Mouse (Mus musculus): Measurements from ENCODE around the gene Gm5737. TPM values are rescaled to one million over a fixed set of nuclear protein-coding genes. Genes with fewer than 3 reads are reported as not detected.

The Gm5737 gene
- polyA plus RNA-seq, 1 experiment from 2014 or later: not detected

DNA sequence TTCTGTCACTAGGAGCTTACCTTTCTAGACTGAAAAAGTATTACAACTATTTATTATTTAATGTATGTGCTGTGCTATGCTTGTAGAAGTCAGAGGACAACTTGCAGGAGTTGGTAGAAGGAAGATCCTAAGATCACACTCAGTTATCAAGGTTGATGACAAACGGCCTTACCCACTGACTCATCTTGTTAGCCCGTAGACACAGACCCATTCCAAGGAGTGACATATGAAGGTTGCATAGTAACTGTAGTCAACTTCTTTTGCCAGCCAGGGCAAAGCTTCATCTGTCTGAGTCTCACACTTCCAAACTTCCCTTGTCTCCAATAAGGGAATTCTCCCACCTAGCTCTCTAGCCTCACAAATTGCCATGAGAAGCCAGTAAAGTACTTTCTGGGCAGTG is 54.5 kb downstream of the Gm5737 start:
- H3K27me3 ChIP-seq (ENCODE audit: control insufficient read depth, insufficient read depth, low read length): no peaks in the 10 kb centered on the region
- DNase-seq (ENCODE audit: low spot score, missing footprints) (no peak), ATAC-seq (ENCODE audit: low FRiP score) (no peak)
- H3K27ac ChIP-seq (ENCODE audit: low read depth, low read length): no peak overlapping the region
- WGBS: 81% methylated on average over 2 of the region's 2 CpGs
- H3K36me3 ChIP-seq (ENCODE audit: control insufficient read depth, insufficient read depth, low read length): no peaks in the 10 kb centered on the region
- H3K4me2 ChIP-seq: no peak overlapping the region
- peaks cover 28% of the 10 kb centered on the region for H3K4me1 ChIP-seq (ENCODE audit: control insufficient read depth, insufficient read depth, low read length)
- H3K9ac ChIP-seq (ENCODE audit: low read length): no peak overlapping the region
- no peak overlapping the region for H3K4me3 ChIP-seq (ENCODE audit: low read depth, low read length)
- no peaks in the 10 kb centered on the region for H3K9me3 ChIP-seq (ENCODE audit: control insufficient read depth, low read length)

DNA sequence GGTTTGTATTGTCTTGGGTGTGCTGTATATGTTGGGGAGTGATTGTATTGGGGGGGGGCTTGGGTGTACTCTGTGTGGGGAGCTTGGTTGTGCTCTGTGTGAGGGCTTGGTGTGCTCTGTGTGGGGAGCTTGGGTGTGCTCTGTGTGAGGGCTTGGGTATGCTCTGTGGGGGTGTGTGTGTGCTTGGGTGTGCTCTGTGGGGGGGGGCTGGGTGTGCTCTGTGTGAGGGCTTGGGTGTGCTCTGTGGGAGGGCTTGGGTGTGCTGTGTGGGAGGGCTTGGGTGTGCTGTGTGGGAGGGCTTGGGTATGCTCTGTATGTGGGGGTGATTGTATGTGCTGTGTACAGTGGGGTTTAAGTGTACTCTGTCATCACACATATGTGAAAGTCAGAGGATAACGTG is 55.6 kb downstream of the Gm5737 start:
- no peak overlapping the region for H3K27ac ChIP-seq (ENCODE audit: low read depth, low read length)
- H3K36me3 ChIP-seq (ENCODE audit: control insufficient read depth, insufficient read depth, low read length): no peaks in the 10 kb centered on the region
- WGBS: 74% methylated on average over 1 of the region's 1 CpGs
- no peaks in the 10 kb centered on the region for H3K27me3 ChIP-seq (ENCODE audit: control insufficient read depth, insufficient read depth, low read length)
- H3K4me3 ChIP-seq (ENCODE audit: low read depth, low read length): no peak overlapping the region
- H3K9me3 ChIP-seq (ENCODE audit: control insufficient read depth, low read length): no peaks in the 10 kb centered on the region
- H3K4me2 ChIP-seq: no peak overlapping the region
- DNase-seq (ENCODE audit: low spot score, missing footprints) (no peak), ATAC-seq (ENCODE audit: low FRiP score) (no peak; the same call in 1 of the 2 replicates)
- H3K4me1 ChIP-seq (ENCODE audit: control insufficient read depth, insufficient read depth, low read length): peaks cover 18% of the 10 kb centered on the region
- no peak overlapping the region for H3K9ac ChIP-seq (ENCODE audit: low read length)

DNA sequence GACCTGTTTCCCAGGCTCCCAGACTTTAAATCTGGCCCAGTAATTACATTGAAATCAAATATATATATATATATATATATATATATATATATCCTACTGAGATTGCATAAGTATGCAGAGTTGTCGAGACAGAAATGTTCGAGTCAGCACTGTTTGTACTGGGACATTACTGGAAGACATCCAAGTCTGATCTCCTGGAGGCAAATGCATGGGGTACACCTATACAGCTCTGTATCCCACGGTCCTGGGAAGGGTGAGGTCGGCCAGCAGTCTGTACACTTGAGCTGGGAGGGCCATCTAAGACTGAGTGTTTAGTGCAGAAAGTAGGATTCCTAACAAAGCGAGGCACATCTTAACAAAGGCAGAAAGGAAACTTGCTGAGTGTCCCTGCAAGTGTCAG is 57.7 kb downstream of the Gm5737 start:
- H3K9ac ChIP-seq (ENCODE audit: low read length): no peak overlapping the region
- WGBS: 76% methylated on average over 5 of the region's 5 CpGs

DNA sequence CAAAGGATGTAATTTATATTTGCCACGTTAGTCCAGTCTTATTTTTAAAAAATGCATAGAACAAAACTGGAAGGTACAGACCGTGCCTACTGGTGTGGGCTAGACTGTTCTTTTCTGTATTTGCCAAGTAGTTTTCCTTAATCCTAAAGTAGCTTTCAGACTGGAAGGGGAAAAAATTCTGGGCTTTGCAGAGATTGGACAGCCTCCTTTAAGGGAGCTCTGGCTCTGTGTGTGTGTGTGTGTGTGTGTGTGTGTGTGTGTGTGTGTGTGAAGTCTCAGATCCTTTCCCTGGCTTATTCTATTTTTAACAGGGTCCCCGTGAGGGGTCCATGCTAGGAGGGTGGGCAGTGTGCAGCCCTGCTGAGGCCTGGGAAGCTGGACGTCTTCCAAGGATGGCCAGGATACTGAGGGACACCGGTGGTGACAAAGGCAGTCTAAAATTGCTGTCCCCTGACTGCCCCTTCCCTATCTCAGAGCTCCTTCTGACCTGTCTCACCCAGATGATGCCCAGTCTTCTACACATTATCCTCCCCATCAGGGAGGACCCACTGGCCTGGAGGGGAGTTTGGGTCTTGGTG is 58.4 kb downstream of the Gm5737 start:
- H3K36me3 ChIP-seq (ENCODE audit: control insufficient read depth, insufficient read depth, low read length): no peaks in the 10 kb centered on the region
- H3K9ac ChIP-seq (ENCODE audit: low read length): no peak overlapping the region
- H3K9me3 ChIP-seq (ENCODE audit: control insufficient read depth, low read length): no peaks in the 10 kb centered on the region
- DNase-seq (ENCODE audit: low spot score, missing footprints) (no peak), ATAC-seq (ENCODE audit: low FRiP score) (no peak)
- no peak overlapping the region for H3K4me3 ChIP-seq (ENCODE audit: low read depth, low read length)
- H3K4me2 ChIP-seq: no peak overlapping the region
- H3K4me1 ChIP-seq (ENCODE audit: control insufficient read depth, insufficient read depth, low read length): peaks cover 6% of the 10 kb centered on the region
- no peak overlapping the region for H3K27ac ChIP-seq (ENCODE audit: low read depth, low read length)
- no peaks in the 10 kb centered on the region for H3K27me3 ChIP-seq (ENCODE audit: control insufficient read depth, insufficient read depth, low read length)
- 80% methylated on average over 5 of the region's 5 CpGs for WGBS

More for the DNA sequence above, 57.7 kb downstream of the Gm5737 start:
- Histone ChIP-seq H3K9me3 (ENCODE audit: control insufficient read depth, low read length) (no peaks in the 10 kb centered on the region), H3K27me3 (ENCODE audit: control insufficient read depth, insufficient read depth, low read length) (no peaks in the 10 kb centered on the region), H3K4me2 (no peak overlapping the region), H3K36me3 (ENCODE audit: control insufficient read depth, insufficient read depth, low read length) (no peaks in the 10 kb centered on the region), H3K4me1 (ENCODE audit: control insufficient read depth, insufficient read depth, low read length) (peaks cover 10% of the 10 kb centered on the region), H3K4me3 (ENCODE audit: low read depth, low read length) (no peak overlapping the region), H3K27ac (ENCODE audit: low read depth, low read length) (no peak overlapping the region)
- no peak for DNase-seq (ENCODE audit: low spot score, missing footprints)
- ATAC-seq (ENCODE audit: low FRiP score): no peak

DNA sequence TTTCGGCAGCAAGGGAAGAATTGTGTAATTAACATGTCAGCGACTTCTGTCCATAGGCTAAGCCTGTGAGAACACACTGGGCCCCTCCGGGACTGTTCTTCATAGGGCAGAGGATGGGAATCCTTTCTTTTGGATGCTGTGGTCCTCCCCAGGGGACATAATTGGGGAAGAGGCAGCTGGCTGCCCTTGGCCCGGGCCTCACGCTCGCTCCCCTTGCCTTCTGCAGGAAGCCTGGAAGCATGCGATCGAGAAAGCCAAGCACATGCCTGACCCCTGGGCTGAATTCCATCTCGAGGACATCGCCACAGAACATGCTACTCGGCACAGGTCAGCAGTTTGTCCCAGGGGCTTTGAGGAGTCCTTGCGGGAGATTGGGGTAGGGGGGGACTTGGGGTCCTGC is 60.9 kb downstream of the Gm5737 start:
- DNase-seq (ENCODE audit: low spot score, missing footprints) (no peak), ATAC-seq (ENCODE audit: low FRiP score) (no peak)
- Histone ChIP-seq H3K36me3 (ENCODE audit: control insufficient read depth, insufficient read depth, low read length) (no peaks in the 10 kb centered on the region), H3K4me2 (no peak overlapping the region), H3K27ac (ENCODE audit: low read depth, low read length) (no peak overlapping the region), H3K9ac (ENCODE audit: low read length) (no peak overlapping the region), H3K4me3 (ENCODE audit: low read depth, low read length) (no peak overlapping the region), H3K9me3 (ENCODE audit: control insufficient read depth, low read length) (no peaks in the 10 kb centered on the region), H3K27me3 (ENCODE audit: control insufficient read depth, insufficient read depth, low read length) (no peaks in the 10 kb centered on the region), H3K4me1 (ENCODE audit: control insufficient read depth, insufficient read depth, low read length) (no peaks in the 10 kb centered on the region)
- WGBS: 74% methylated on average over 12 of the region's 12 CpGs

DNA sequence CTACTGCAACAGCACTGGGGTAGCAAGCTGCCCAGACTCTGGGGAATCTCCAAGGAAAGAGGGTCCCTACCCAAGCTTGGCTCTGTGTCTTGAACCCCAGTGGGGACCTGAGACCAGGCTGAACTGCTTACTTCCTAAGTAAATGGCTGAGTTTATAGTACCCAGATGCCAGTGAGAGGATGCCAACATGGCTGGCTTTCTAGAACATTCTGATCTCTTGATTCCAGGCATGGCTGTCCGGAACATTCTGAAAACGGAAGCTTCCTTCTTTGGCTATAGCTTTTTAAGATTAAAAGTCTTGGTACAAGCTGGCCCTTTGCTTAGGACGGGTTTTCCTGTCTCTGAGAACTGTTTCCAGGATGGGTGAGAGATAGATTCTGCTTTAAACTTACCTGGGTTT is 61.9 kb downstream of the Gm5737 start:
- 91% methylated on average over 3 of the region's 3 CpGs for WGBS
- Histone ChIP-seq H3K9me3 (ENCODE audit: control insufficient read depth, low read length) (no peaks in the 10 kb centered on the region), H3K4me3 (ENCODE audit: low read depth, low read length) (no peak overlapping the region), H3K4me2 (no peak overlapping the region), H3K27ac (ENCODE audit: low read depth, low read length) (no peak overlapping the region), H3K27me3 (ENCODE audit: control insufficient read depth, insufficient read depth, low read length) (no peaks in the 10 kb centered on the region), H3K36me3 (ENCODE audit: control insufficient read depth, insufficient read depth, low read length) (no peaks in the 10 kb centered on the region), H3K4me1 (ENCODE audit: control insufficient read depth, insufficient read depth, low read length) (no peaks in the 10 kb centered on the region), H3K9ac (ENCODE audit: low read length) (no peak overlapping the region)
- DNase-seq (ENCODE audit: low spot score, missing footprints) (no peak), ATAC-seq (ENCODE audit: low FRiP score) (no peak)

DNA sequence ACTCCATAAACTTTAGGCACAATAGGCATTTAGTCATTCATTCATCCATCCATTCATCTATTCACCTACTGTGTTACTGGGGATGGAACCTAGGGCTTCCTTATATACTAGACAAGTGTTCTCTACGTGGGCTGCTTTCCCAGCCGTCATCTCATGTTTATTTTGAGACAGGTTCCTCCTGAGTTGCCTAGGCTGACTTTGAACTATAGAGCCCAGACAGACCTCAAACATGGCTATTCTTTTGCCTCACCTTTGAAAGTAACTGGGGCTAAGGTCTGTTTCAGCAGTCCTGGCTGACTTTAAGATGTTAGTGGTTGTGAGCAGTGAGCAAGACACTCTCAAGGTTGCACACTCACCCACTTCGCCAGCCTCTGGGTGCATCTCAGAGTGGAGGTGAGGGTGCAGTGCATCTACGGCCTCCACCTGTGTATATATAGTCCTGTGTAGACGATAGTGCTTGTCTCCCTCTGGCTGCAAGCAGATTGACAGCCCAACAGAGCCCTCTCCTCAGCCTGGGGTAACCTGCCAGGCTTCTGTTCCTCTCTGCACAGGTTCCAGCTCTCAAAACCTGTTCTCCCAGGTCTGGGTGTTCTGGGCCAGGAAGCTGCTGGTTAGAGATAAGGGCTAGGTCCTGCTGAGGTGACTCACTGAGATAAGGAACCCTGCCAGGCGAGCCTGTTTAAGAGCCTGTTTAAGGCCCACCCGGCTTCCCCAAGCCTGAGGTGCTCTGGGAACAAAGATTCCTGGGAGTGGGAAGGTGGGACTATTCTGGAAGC is 62.8 kb downstream of the Gm5737 start:
- WGBS: 80% methylated on average over 7 of the region's 7 CpGs
- H3K9me3 ChIP-seq (ENCODE audit: control insufficient read depth, low read length): no peaks in the 10 kb centered on the region
- no peak for DNase-seq (ENCODE audit: low spot score, missing footprints)
- no peaks in the 10 kb centered on the region for H3K27me3 ChIP-seq (ENCODE audit: control insufficient read depth, insufficient read depth, low read length)
- 0 out of 2 replicates have a peak, but pooled peaks have one; percentile 19 for ATAC-seq (ENCODE audit: low FRiP score)
- no peak overlapping the region for H3K4me3 ChIP-seq (ENCODE audit: low read depth, low read length)
- H3K4me2 ChIP-seq: no peak overlapping the region
- no peak overlapping the region for H3K27ac ChIP-seq (ENCODE audit: low read depth, low read length)
- H3K4me1 ChIP-seq (ENCODE audit: control insufficient read depth, insufficient read depth, low read length): no peaks in the 10 kb centered on the region
- H3K9ac ChIP-seq (ENCODE audit: low read length): no peak overlapping the region
- no peaks in the 10 kb centered on the region for H3K36me3 ChIP-seq (ENCODE audit: control insufficient read depth, insufficient read depth, low read length)

DNA sequence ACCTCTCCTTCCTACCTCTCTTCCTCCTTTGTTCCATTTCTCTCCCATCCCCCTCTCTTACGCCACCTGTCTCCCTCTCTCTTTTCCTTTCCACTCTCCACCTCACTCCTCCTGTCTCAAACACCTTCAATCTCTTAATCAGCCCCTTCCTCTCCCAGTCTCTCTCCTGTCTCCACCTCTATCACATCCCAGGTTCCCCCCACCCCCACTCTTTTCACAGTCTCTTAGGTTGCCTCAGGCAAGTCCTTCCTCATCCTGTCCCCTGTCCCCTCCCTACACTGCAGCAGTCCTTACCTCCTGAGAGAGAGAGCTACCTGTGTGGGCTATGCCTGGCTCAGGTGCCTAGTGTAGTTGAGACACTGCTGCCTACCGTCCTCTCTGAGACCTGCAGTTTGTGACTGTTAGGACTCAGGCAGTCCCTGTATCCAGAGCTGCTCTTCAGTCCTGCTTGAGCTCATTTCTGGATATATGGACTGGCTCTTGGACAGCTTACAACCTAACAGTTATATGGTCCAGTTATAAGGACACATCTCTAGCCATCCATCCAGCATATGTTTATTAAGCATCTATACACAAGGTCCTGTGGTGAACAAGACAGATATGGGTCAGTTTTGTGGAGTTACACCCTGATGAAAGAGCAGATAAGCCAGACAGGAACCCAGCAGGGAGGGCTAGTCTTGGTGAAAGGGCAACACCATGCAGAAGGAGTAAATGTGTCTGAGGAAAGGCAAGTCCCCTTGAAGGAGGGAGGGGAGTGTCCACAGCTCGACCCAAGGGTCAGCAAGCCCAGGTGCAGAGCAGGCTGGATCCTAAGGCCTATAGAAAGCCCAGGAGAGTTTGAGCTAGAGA is 63.6 kb downstream of the Gm5737 start:
- Histone ChIP-seq H3K9me3 (ENCODE audit: control insufficient read depth, low read length) (no peaks in the 10 kb centered on the region), H3K36me3 (ENCODE audit: control insufficient read depth, insufficient read depth, low read length) (no peaks in the 10 kb centered on the region), H3K4me2 (no peak overlapping the region), H3K9ac (ENCODE audit: low read length) (no peak overlapping the region), H3K27ac (ENCODE audit: low read depth, low read length) (no peak overlapping the region), H3K4me3 (ENCODE audit: low read depth, low read length) (no peak overlapping the region), H3K27me3 (ENCODE audit: control insufficient read depth, insufficient read depth, low read length) (no peaks in the 10 kb centered on the region), H3K4me1 (ENCODE audit: control insufficient read depth, insufficient read depth, low read length) (no peaks in the 10 kb centered on the region)
- no peak for ATAC-seq (ENCODE audit: low FRiP score)
- no peak for DNase-seq (ENCODE audit: low spot score, missing footprints)
- WGBS: 78% methylated on average over 3 of the region's 3 CpGs

DNA sequence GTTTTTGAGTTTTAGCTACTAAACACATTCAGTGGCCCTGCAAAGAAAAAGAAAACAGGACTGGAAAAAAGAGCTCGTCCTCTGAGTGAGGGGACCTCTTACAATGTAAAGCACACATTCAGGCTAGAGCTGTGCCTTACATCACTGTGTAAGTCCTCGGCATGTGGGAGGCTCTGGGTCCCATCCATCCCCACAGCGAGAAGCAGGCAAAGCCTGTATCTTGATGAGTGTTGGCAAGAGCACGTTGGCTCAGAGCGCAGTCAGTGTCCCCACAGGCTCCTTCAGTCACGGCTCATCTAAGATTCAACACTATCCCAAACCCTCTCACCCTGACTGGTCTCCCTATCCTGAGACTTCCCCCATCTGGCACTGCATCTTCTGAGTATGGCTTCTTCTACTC is 66.1 kb downstream of the Gm5737 start:
- no peak overlapping the region for H3K27ac ChIP-seq (ENCODE audit: low read depth, low read length)
- no peaks in the 10 kb centered on the region for H3K4me1 ChIP-seq (ENCODE audit: control insufficient read depth, insufficient read depth, low read length)
- no peaks in the 10 kb centered on the region for H3K9me3 ChIP-seq (ENCODE audit: control insufficient read depth, low read length)
- H3K4me2 ChIP-seq: no peak overlapping the region
- no peak overlapping the region for H3K9ac ChIP-seq (ENCODE audit: low read length)
- ATAC-seq (ENCODE audit: low FRiP score) (no peak), DNase-seq (ENCODE audit: low spot score, missing footprints) (no peak)
- 77% methylated on average over 6 of the region's 6 CpGs for WGBS
- no peaks in the 10 kb centered on the region for H3K36me3 ChIP-seq (ENCODE audit: control insufficient read depth, insufficient read depth, low read length)
- no peak overlapping the region for H3K4me3 ChIP-seq (ENCODE audit: low read depth, low read length)
- no peaks in the 10 kb centered on the region for H3K27me3 ChIP-seq (ENCODE audit: control insufficient read depth, insufficient read depth, low read length)
